Mouse (Mus musculus): Measurements from ENCODE around the gene Slc25a14. TPM values are rescaled to one million over a fixed set of nuclear protein-coding genes. Genes with fewer than 3 reads are reported as not detected.

The Slc25a14 gene
- 16.0 and 18.0 TPM in 2 replicates for polyA plus RNA-seq (2015; fragmentation: Nextera tagmentation; extraction: Ambion mirVana)

DNA sequence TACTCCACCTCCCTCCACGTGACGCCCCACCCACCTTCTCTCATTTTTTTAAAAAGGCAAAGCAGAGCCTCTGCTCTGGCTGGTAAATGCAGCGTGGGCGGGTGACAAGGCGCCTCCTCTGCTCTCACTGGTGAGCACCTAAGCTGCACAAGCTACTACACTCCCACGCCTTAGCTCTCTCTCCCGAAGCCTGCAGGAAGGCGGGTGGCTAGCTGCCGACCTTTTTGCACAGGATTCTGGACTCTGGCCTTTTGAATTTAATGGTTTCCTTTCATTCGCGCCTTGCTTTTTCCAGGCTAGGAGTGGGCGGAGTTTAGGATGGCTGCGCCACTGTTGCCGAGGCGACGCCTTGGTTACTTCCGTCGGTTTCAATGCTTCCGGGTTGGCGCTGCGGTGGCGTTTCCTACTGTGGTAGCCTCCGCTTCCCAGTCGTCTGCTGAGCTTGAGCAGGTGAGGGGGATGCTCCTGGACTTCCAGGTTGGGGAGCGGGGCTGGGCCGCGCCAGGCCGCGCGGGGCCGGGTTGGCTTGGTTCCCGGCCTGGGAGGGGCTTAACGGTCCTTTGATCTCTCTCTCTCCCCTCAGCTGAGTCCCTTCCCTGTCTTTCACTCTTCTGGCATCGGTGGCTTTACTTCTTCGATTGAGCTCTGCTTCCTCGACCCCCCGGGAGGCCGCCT lies at the start of gene Slc25a14:
TSS of gene Slc25a14 (plus strand) at position 35 of the 675 bp plus-strand sequence.
- WGBS, result 8% methylated on average over 32 of the region's 38 CpGs
- H3K36me3 ChIP-seq, result no peaks in the 10 kb centered on the region
- H3K27ac ChIP-seq, result peak within 1 kb of the TSS; percentile 93
- no peaks in the 10 kb centered on the region for H3K4me1 ChIP-seq
- H3K27me3 ChIP-seq, result no peaks in the 10 kb centered on the region
- H3K9ac ChIP-seq, result peak within 1 kb of the TSS; percentile 49
- peak within 1 kb of the TSS; percentile 63 for H3K4me3 ChIP-seq (replicated peaks)
- peak; percentile 97 for ATAC-seq (replicated peaks; ENCODE audit: low FRiP score)
- H3K4me2 ChIP-seq, result peak within 1 kb of the TSS; percentile 59
- no peaks in the 10 kb centered on the region for H3K9me3 ChIP-seq (replicated peaks)

GRCm38 (mm10) chrX:48583332-48583731 lies 39.9 kb upstream of the Slc25a14 start:
- no peaks in the 10 kb centered on the region for H3K4me1 ChIP-seq
- H3K9ac ChIP-seq, result no peak overlapping the region
- no peaks in the 10 kb centered on the region for H3K9me3 ChIP-seq (replicated peaks)
- no peak for ATAC-seq (replicated peaks; ENCODE audit: low FRiP score)
- H3K4me2 ChIP-seq, result no peak overlapping the region
- H3K36me3 ChIP-seq, result peaks cover 28% of the 10 kb centered on the region
- H3K27ac ChIP-seq, result no peak overlapping the region
- H3K27me3 ChIP-seq, result no peaks in the 10 kb centered on the region
- no peak overlapping the region for H3K4me3 ChIP-seq (replicated peaks)

DNA sequence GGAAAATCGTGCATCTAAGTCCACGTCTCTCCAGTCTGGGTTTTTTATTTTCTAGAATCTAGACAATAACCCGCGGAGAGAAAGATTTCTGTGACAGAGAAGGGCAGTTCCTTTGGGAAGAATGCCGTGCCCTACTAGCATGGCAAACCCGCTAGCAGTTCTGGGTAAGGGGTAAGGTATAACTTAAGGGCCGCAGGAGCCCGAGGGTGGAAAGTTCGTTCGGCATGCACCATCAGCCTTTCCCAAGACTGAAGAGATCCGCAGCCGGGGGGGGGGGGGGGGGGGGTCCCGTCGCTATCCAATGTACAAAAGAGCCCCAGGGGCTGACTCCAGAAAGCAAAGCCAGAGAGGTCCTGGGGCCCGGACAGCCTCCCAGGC lies 29.5 kb upstream of the Slc25a14 start:
- ATAC-seq (replicated peaks; ENCODE audit: low FRiP score), result peak; percentile 66; the same call in 1 of the 2 replicates
- peak overlapping the region; percentile 57 for H3K4me2 ChIP-seq
- peak overlapping the region; percentile 68 for H3K4me3 ChIP-seq (replicated peaks)
- H3K9me3 ChIP-seq (replicated peaks), result no peaks in the 10 kb centered on the region
- peaks cover 14% of the 10 kb centered on the region for H3K36me3 ChIP-seq
- H3K27me3 ChIP-seq, result no peaks in the 10 kb centered on the region
- no peaks in the 10 kb centered on the region for H3K4me1 ChIP-seq
- H3K27ac ChIP-seq, result peak overlapping the region; percentile 86
- peak overlapping the region; percentile 75 for H3K9ac ChIP-seq
- WGBS, result 28% methylated on average over 11 of the region's 15 CpGs

DNA sequence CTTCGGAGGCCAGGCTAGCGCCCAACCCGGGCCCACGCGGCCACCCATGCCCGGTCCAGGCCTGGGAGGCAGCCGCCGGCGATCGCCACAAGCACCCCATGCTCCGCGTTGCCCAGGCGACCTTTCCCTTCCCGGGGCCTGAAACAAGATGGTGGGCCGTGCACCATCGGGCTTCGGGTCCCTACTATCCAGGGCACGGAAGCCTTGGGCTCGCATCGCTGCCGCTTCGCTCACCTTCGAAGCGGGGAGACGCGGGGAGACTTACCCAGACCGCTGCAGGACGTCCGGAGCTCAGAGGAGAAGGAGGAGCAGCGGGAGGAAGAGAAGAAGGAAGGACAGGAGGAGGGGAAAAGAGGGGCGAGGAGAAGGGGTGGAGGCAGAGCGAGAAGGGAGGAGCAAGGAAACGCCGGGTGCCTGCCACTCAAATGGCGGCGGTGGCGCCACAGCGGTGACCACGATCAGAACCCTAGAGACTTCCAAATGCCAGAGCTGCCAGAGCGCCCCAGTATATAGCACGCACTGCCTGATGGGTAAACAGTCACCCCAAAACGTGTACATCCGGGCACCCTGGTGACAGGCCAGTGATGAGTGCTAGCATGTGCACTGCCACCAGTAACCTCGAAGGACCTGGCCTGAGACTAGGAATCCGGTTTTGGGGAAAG lies 29.0 kb upstream of the Slc25a14 start, which contains the start of gene Zfp280c:
TSS of gene Zfp280c (minus strand) at position 406 of the 662 bp plus-strand sequence.
- peak; percentile 95 for ATAC-seq (replicated peaks; ENCODE audit: low FRiP score)
- peak within 1 kb of the TSS; percentile 75 for H3K9ac ChIP-seq
- WGBS, result 14% methylated on average over 45 of the region's 45 CpGs
- H3K4me1 ChIP-seq, result no peaks in the 10 kb centered on the region
- H3K9me3 ChIP-seq (replicated peaks), result no peaks in the 10 kb centered on the region
- peak within 1 kb of the TSS; percentile 68 for H3K4me3 ChIP-seq (replicated peaks)
- H3K4me2 ChIP-seq, result peak within 1 kb of the TSS; percentile 57
- peak within 1 kb of the TSS; percentile 86 for H3K27ac ChIP-seq
- no peaks in the 10 kb centered on the region for H3K27me3 ChIP-seq
- peaks cover 14% of the 10 kb centered on the region for H3K36me3 ChIP-seq

GRCm38 (mm10) chrX:48596053-48596452 lies 27.2 kb upstream of the Slc25a14 start:
- WGBS, result 80% methylated on average over 9 of the region's 9 CpGs
- Histone ChIP-seq H3K36me3 (peaks cover 1% of the 10 kb centered on the region; the same call in 1 of the 2 replicates), H3K27ac (no peak overlapping the region), H3K9me3 (replicated peaks) (no peaks in the 10 kb centered on the region), H3K4me3 (replicated peaks) (no peak overlapping the region), H3K9ac (no peak overlapping the region), H3K27me3 (no peaks in the 10 kb centered on the region), H3K4me2 (no peak overlapping the region), H3K4me1 (no peaks in the 10 kb centered on the region)
- no peak for ATAC-seq (replicated peaks; ENCODE audit: low FRiP score)

GRCm38 (mm10) chrX:48596906-48597305 lies 26.3 kb upstream of the Slc25a14 start:
- H3K9ac ChIP-seq, result no peak overlapping the region
- H3K27ac ChIP-seq, result no peak overlapping the region
- no peaks in the 10 kb centered on the region for H3K9me3 ChIP-seq (replicated peaks)
- 87% methylated on average over 5 of the region's 5 CpGs for WGBS
- H3K27me3 ChIP-seq, result no peaks in the 10 kb centered on the region
- no peak overlapping the region for H3K4me2 ChIP-seq
- H3K4me3 ChIP-seq (replicated peaks), result no peak overlapping the region
- no peaks in the 10 kb centered on the region for H3K4me1 ChIP-seq
- no peak for ATAC-seq (replicated peaks; ENCODE audit: low FRiP score)
- no peaks in the 10 kb centered on the region for H3K36me3 ChIP-seq

GRCm38 (mm10) chrX:48604872-48605271 lies 18.3 kb upstream of the Slc25a14 start:
- H3K27me3 ChIP-seq, result 0 out of 2 replicates have a peak, but pooled peaks cover 3% of the 10 kb centered on the region
- ATAC-seq (replicated peaks; ENCODE audit: low FRiP score), result no peak
- no peak overlapping the region for H3K4me3 ChIP-seq (replicated peaks)
- no peaks in the 10 kb centered on the region for H3K4me1 ChIP-seq
- H3K9ac ChIP-seq, result no peak overlapping the region
- WGBS, result 51% methylated on average over 2 of the region's 2 CpGs
- H3K9me3 ChIP-seq (replicated peaks), result no peaks in the 10 kb centered on the region
- no peak overlapping the region for H3K27ac ChIP-seq
- no peaks in the 10 kb centered on the region for H3K36me3 ChIP-seq
- H3K4me2 ChIP-seq, result no peak overlapping the region

GRCm38 (mm10) chrX:48623049-48623378 lies 199 bp upstream of the Slc25a14 start:
- Histone ChIP-seq H3K9ac (peak overlapping the region; percentile 49; the same call in 1 of the 2 replicates), H3K4me1 (no peaks in the 10 kb centered on the region)
- WGBS, result 23% methylated on average over 4 of the region's 4 CpGs

GRCm38 (mm10) chrX:48624054-48624420 lies 824 bp downstream of the Slc25a14 start:
- peak; percentile 13; the same call in 1 of the 2 replicates for ATAC-seq (replicated peaks; ENCODE audit: low FRiP score)
- H3K9ac ChIP-seq, result peak overlapping the region; percentile 49
- H3K4me1 ChIP-seq, result no peaks in the 10 kb centered on the region
- H3K9me3 ChIP-seq (replicated peaks), result no peaks in the 10 kb centered on the region
- H3K4me3 ChIP-seq (replicated peaks), result peak overlapping the region; percentile 63
- no peaks in the 10 kb centered on the region for H3K36me3 ChIP-seq
- H3K27ac ChIP-seq, result peak overlapping the region; percentile 93
- peak overlapping the region; percentile 59 for H3K4me2 ChIP-seq
- no peaks in the 10 kb centered on the region for H3K27me3 ChIP-seq
- 10% methylated on average over 9 of the region's 9 CpGs for WGBS

More at GRCm38 (mm10) chrX:48623049-48623378, 199 bp upstream of the Slc25a14 start:
- ATAC-seq (replicated peaks; ENCODE audit: low FRiP score), result no peak
- Histone ChIP-seq H3K36me3 (no peaks in the 10 kb centered on the region), H3K27me3 (no peaks in the 10 kb centered on the region), H3K4me3 (replicated peaks) (peak overlapping the region; percentile 63), H3K9me3 (replicated peaks) (no peaks in the 10 kb centered on the region), H3K4me2 (peak overlapping the region; percentile 59), H3K27ac (peak overlapping the region; percentile 93)

DNA sequence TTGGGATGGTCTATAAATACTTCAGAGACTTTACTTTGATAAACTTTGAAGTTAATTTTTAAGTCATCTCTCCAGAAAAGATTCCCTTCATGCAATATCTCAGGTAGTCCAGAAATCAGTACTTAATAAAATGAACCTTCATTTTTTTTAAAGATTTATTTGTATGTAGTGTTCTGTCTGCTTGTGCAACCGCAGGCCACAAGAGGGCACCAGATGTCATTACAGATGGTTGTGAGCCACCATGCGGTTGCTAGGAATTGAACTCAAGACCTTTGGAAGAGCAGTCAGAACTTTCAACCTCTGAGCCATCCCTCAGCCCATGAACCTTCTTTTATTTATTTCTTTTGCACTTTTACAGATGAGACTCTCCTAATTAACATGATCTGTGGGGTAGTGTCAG lies 13.8 kb downstream of the Slc25a14 start:
- H3K36me3 ChIP-seq, result peaks cover 4% of the 10 kb centered on the region; the same call in 1 of the 2 replicates
- H3K27me3 ChIP-seq, result no peaks in the 10 kb centered on the region
- ATAC-seq (replicated peaks; ENCODE audit: low FRiP score), result no peak
- no peak overlapping the region for H3K4me3 ChIP-seq (replicated peaks)
- 62% methylated on average over 2 of the region's 2 CpGs for WGBS
- H3K9me3 ChIP-seq (replicated peaks), result no peaks in the 10 kb centered on the region
- no peaks in the 10 kb centered on the region for H3K4me1 ChIP-seq
- H3K4me2 ChIP-seq, result no peak overlapping the region
- no peak overlapping the region for H3K27ac ChIP-seq
- H3K9ac ChIP-seq, result no peak overlapping the region

- no peak for ATAC-seq (replicated peaks; ENCODE audit: low FRiP score)
- Histone ChIP-seq H3K27ac (no peak overlapping the region), H3K36me3 (no peaks in the 10 kb centered on the region), H3K9ac (no peak overlapping the region), H3K27me3 (no peaks in the 10 kb centered on the region), H3K4me2 (no peak overlapping the region), H3K9me3 (replicated peaks) (no peaks in the 10 kb centered on the region), H3K4me1 (no peaks in the 10 kb centered on the region), H3K4me3 (replicated peaks) (no peak overlapping the region)
- 92% methylated on average over 2 of the region's 2 CpGs for WGBS
Measured at GRCm38 (mm10) chrX:48644122-48644521, 20.9 kb downstream of the Slc25a14 start.

DNA sequence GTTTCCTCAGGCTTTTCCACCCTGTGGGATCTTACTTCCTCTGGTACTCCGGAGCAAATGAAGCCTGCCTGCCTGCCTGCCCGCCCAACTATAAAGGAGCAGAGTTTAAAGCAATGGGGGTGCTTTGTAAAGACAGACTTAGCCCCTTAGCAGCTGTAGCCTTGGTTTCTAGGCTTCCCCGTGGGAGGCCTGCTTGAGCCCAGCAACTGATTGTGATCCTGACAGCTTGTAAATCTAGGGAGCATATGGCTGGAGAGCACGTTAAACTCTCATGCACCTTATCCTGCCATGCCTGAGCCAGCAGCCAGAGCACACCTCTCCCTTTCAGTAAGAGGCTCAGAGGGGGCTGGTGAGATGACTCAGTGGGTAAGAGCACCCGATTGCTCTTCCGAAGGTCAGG lies 43.6 kb downstream of the Slc25a14 start:
- 28% methylated on average over 6 of the region's 6 CpGs for WGBS
- no peaks in the 10 kb centered on the region for H3K9me3 ChIP-seq (replicated peaks)
- no peak overlapping the region for H3K27ac ChIP-seq
- H3K36me3 ChIP-seq, result no peaks in the 10 kb centered on the region
- peak; percentile 43; the same call in 1 of the 2 replicates for ATAC-seq (replicated peaks; ENCODE audit: low FRiP score)
- no peak overlapping the region for H3K4me3 ChIP-seq (replicated peaks)
- H3K9ac ChIP-seq, result no peak overlapping the region
- no peak overlapping the region for H3K4me2 ChIP-seq
- no peaks in the 10 kb centered on the region for H3K4me1 ChIP-seq
- no peaks in the 10 kb centered on the region for H3K27me3 ChIP-seq

Data from kidney, embryonic 15.5 days (tissue).